Mouse (Mus musculus): ENCODE data around the gene Cldn11. TPM values are rescaled to one million over a fixed set of nuclear protein-coding genes. Genes with fewer than 3 reads are reported as not detected.

Cldn11 gene
- polyA plus RNA-seq (2012; rRNA removed), result 0.04 and 0.09 TPM in 2 replicates

GRCm38 (mm10) chr3:31149706-31150105 is at the start of gene Cldn11:
TSS of gene Cldn11 (plus strand) at chr3:31149920.

Other genes with a start within 250 kb of the Cldn11 start
- gene Phc3, start 180.5 kb upstream of the Cldn11 start, polyA plus RNA-seq (2012; rRNA removed), result 5.4 and 9.2 TPM in 2 replicates
- 3.2 and 4.2 TPM in 2 replicates for gene Prkci, start 154.2 kb upstream of the Cldn11 start, polyA plus RNA-seq (2012; rRNA removed)
- 0.62 and 1.1 TPM in 2 replicates for gene Skil, start 54.9 kb upstream of the Cldn11 start, polyA plus RNA-seq (2012; rRNA removed)
- gene Slc7a14, start 160.5 kb downstream of the Cldn11 start, polyA plus RNA-seq (2012; rRNA removed), result 0.19 and 0.31 TPM in 2 replicates

Measured in stomach, adult 2 months (tissue).